Mouse (Mus musculus) ES-E14 (cell line): ENCODE data around the gene Kcnmb2.

Source experiments
- CHD2 ChIP-seq: IDR thresholded peaks from 2 replicates; pipeline ENCODE4 v1.6.1; 2014; ENCODE audit warnings: mild to moderate bottlenecking, low read depth, low read length, inconsistent platforms
- HCFC1 ChIP-seq: IDR thresholded peaks from 2 replicates; pipeline ENCODE4 v1.6.1; 2012; ENCODE audit warnings: low read length, inconsistent platforms, borderline replicate concordance; ENCODE audit not compliant: insufficient read depth
- ZC3H11A ChIP-seq: IDR thresholded peaks from 2 replicates; pipeline ENCODE4 v1.6.1; 2012; ENCODE audit warnings: low read depth, mild to moderate bottlenecking, inconsistent platforms, low read length, borderline replicate concordance
- ZNF384 ChIP-seq: IDR thresholded peaks from 2 replicates; pipeline ENCODE4 v1.6.1; 2012; ENCODE audit warnings: low read depth, low read length, inconsistent platforms

DNA sequence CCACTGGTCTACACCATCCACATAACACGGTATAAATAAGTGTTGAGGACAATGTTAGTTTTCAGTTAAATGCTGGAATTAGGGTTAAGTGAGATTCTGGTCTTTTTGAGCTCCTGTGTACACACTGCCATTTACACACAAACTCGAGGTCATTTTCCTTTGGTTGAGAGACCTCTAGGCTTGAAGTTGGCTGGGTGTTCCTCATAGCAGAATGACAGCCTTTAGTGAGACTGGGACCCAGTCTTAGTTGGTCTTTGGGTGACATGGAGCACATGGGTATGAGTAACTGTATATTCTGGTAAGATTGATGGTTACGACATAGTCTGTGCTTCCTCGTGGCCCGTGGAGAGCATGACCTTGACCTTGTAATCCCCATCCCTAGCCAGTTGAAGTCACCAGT lies 1.8 kb downstream of the Kcnmb2 start:
- TF ChIP-seq CHD2 (no peak), ZC3H11A (no peak), ZNF384 (no peak), HCFC1 (no peak)
